Mouse (Mus musculus): ENCODE results near the gene Furin. TPM values are rescaled to one million over a fixed set of nuclear protein-coding genes. Genes with fewer than 3 reads are reported as not detected.
A peak's percentile ranks its signal among the peaks of the same experiment; 100 is the strongest.

Gene Furin
- total RNA-seq, 2 experiments from 2014 or later, result 37.1 to 39.9 TPM

GRCm38 (mm10) chr7:80343270-80344018, 61.8 kb downstream of the Furin start:
- no peak for DNase-seq (ENCODE audit: low spot score in 2 of 2)

GRCm38 (mm10) chr7:80342858-80343257, 62.4 kb downstream of the Furin start, which contains the start of gene Hddc3:
Hddc3 (plus strand) TSS chr7:80343104.
- DNase-seq (ENCODE audit: low spot score in 2 of 2), result peak; percentile 96 to 98

GRCm38 (mm10) chr7:80341793-80342192, 63.4 kb downstream of the Furin start:
- no peak for DNase-seq (ENCODE audit: low spot score in 2 of 2)

- peak; percentile 63 for DNase-seq (ENCODE audit: low spot score in 2 of 2)
These were observed 64.4 kb downstream of the Furin start, which contains the start of gene Unc45a for GRCm38 (mm10) chr7:80340793-80341192. Unc45a (minus strand) TSS chr7:80341005.

GRCm38 (mm10) chr7:80339793-80340628, 65.2 kb downstream of the Furin start:
- peak; percentile 98 to 99 for DNase-seq (ENCODE audit: low spot score in 2 of 2)

- no peak for DNase-seq (ENCODE audit: low spot score in 2 of 2)
These were observed 65.9 kb downstream of the Furin start for GRCm38 (mm10) chr7:80339371-80339770.

Other genes with a start within 250 kb of the Furin start
- gene Sema4b, start 218.6 kb downstream of the Furin start, total RNA-seq (2021), result 10 to 100 TPM; 17.7 to 18.0 TPM
- 10 to 100 TPM; 20.4 to 24.3 TPM for gene Cib1, start 172.6 kb downstream of the Furin start, total RNA-seq (2021)
- 1 to 10 TPM; 5.3 to 6.4 TPM for gene Gdpgp1, start 172.6 kb downstream of the Furin start, total RNA-seq (2021)
- gene Ttll13, start 159.1 kb downstream of the Furin start, total RNA-seq (2021), result 1 to 10 TPM; 1.9 to 3.0 TPM
- 10 to 100 TPM; 41.8 to 47.0 TPM for gene Ngrn, start 144.2 kb downstream of the Furin start, total RNA-seq (2021)
- gene Vps33b, start 135.8 kb downstream of the Furin start, total RNA-seq (2021), result 10 to 100 TPM; 18.8 to 21.6 TPM
- gene Prc1, start 111.0 kb downstream of the Furin start, total RNA-seq (2021), result under 1 TPM; 0.75 to 0.93 TPM
- gene Rccd1, start 81.0 kb downstream of the Furin start, total RNA-seq (2021), result 10 to 100 TPM; 13.1 to 14.5 TPM
- 10 to 100 TPM; 38.0 to 40.4 TPM for gene Unc45a, start 64.4 kb downstream of the Furin start, total RNA-seq (2021)
- gene Hddc3, start 62.3 kb downstream of the Furin start, total RNA-seq (2021), result 10 to 100 TPM; 49.7 to 54.5 TPM
- 100 to 1,000 TPM; 147 to 153 TPM for gene Man2a2, start 34.1 kb downstream of the Furin start, total RNA-seq (2021)
- 1 to 10 TPM; 4.5 to 5.8 TPM for gene Fes, start 17.5 kb downstream of the Furin start, total RNA-seq (2021)
- gene Blm, start 129.7 kb upstream of the Furin start, total RNA-seq (2021), result 1 to 10 TPM; 4.4 to 4.6 TPM